Mouse (Mus musculus) hindbrain, embryonic 15.5 days (tissue): ENCODE measurements at regions not wholly inside any gene's neighbourhood (a gene's known extent, or its start where the extent isn't known, plus 50 kb on each side); places are given as distances from the start of the nearest gene placed in this dataset.

ENCODE experiments used
- ATAC-seq: fragments of 200-750 bp; cut with Nextera tagmentation; 2 replicates; pipeline ENCODE4 v1.8.0; 2017; ENCODE audit warnings: low read depth, moderate number of reproducible peaks, moderate TSS enrichment; ENCODE audit not compliant: low FRiP score
- H3K27ac ChIP-seq: fragments of 300-500 bp; sonication (generic); replicated peaks from 2 replicates; pipeline ENCODE4 v1.5.1; 2015; ENCODE audit warnings: mild to moderate bottlenecking, inconsistent platforms
- H3K27me3 ChIP-seq: fragments of 300-500 bp; sonication (generic); 2 replicates; pipeline ENCODE4 v1.6.1; 2015; ENCODE audit warnings: control low read depth, inconsistent platforms
- H3K36me3 ChIP-seq: fragments of 300-500 bp; sonication (generic); 2 replicates; pipeline ENCODE4 v1.6.1; 2015; ENCODE audit warnings: control low read depth, inconsistent platforms
- H3K4me1 ChIP-seq: fragments of 300-500 bp; sonication (generic); replicated peaks from 2 replicates; pipeline ENCODE4 v1.6.1; 2015; ENCODE audit warnings: control low read depth, inconsistent platforms
- H3K4me2 ChIP-seq: fragments of 300-500 bp; sonication (generic); 2 replicates; pipeline ENCODE4 v1.6.1; 2015; ENCODE audit warnings: moderate library complexity, mild to moderate bottlenecking, inconsistent platforms
- H3K4me3 ChIP-seq: fragments of 300-500 bp; sonication (generic); 2 replicates; pipeline ENCODE4 v1.5.1; 2015; ENCODE audit warnings: mild to moderate bottlenecking, inconsistent platforms
- H3K9ac ChIP-seq: fragments of 300-500 bp; sonication (generic); 2 replicates; pipeline ENCODE4 v1.6.1; 2015; ENCODE audit warnings: inconsistent platforms
- H3K9me3 ChIP-seq: fragments of 300-500 bp; sonication (generic); 2 replicates; pipeline ENCODE4 v1.6.1; 2016; ENCODE audit warnings: control low read depth, inconsistent platforms
- WGBS: fragments of 180-500 bp; shearing (Covaris S2); methylation state at CpG from one replicate; pipeline ENCODE4 v1.1.7; 2015; 5-methylcytosine and 5-hydroxymethylcytosine counted together

DNA sequence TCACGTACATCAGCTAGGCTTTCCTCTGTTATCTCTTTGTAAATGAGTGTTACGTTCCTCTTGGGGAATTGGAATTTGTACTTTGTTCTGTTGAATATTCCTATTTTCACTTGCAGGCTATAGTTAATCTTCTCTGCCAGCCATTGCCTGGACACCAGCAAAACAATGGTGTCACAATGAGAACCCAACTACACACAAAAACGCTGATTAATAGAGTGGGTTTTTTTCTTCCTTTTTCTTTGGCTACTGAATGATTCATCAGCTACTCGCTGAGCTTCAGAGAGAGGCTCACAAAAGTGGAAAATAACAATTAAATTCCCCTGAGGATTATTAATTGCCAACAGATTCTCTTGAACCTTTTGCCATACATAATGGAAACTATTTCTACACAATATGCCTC is 398.9 kb upstream of the Prickle1 start:
- H3K4me2 ChIP-seq = no peak overlapping the region
- ATAC-seq = no peak
- H3K27ac ChIP-seq = no peak overlapping the region
- H3K4me3 ChIP-seq = no peak overlapping the region
- H3K9me3 ChIP-seq = no peaks in the 10 kb centered on the region
- 29% methylated on average over 4 of the region's 4 CpGs for WGBS
- H3K9ac ChIP-seq = no peak overlapping the region
- H3K36me3 ChIP-seq = no peaks in the 10 kb centered on the region
- no peaks in the 10 kb centered on the region for H3K27me3 ChIP-seq
- 0 out of 2 replicates have a peak, but pooled peaks cover 2% of the 10 kb centered on the region for H3K4me1 ChIP-seq

DNA sequence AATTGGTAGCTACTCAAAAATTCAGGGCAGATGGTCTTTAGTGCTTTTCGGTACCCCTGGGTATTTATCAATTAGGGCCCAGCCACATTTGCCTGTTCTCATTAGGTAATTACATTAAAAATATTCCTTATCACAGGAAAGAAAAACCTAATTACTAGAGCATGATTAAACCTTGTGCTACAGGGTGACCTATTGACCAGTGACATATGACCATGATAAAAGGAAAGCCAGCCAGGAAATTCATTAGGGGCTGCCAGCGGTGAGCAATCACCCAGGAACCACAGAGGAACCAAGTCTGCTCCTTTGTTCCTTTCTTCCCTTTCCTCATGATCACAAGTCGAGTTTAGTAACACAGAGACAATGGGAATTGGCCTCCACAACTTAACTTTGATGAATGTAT is 394.4 kb upstream of the Prickle1 start:
- WGBS = 24% methylated on average over 3 of the region's 3 CpGs

DNA sequence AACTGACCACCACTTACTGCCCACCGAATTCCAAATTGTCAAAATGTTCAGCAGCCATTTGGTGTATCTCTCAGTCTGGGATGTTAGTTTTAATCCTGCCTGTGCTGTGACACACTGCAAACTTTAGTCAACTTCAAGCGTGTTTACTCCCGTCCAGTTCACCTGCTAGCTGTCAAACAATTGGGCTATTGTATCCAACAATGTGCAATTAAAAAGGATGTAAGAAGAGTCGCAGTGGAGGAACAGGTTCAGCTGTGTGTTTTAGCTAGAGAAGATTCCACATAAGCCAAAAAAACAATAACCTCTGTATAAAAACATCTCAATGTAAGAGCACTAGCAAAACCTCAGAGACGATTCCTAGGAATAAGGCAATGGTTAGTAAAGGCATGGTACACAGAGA is 392.7 kb upstream of the Prickle1 start:
- H3K36me3 ChIP-seq = no peaks in the 10 kb centered on the region
- no peak overlapping the region for H3K4me2 ChIP-seq
- 0 out of 2 replicates have a peak, but pooled peaks cover 3% of the 10 kb centered on the region for H3K27me3 ChIP-seq
- 81% methylated on average over 5 of the region's 5 CpGs for WGBS
- no peak overlapping the region for H3K9ac ChIP-seq
- ATAC-seq = no peak
- H3K9me3 ChIP-seq = no peaks in the 10 kb centered on the region
- H3K4me3 ChIP-seq = no peak overlapping the region
- no peak overlapping the region for H3K27ac ChIP-seq
- 0 out of 2 replicates have a peak, but pooled peaks cover 2% of the 10 kb centered on the region for H3K4me1 ChIP-seq

More for the DNA sequence above, 394.4 kb upstream of the Prickle1 start:
- Histone ChIP-seq H3K9ac (no peak overlapping the region), H3K4me3 (no peak overlapping the region), H3K4me2 (no peak overlapping the region), H3K4me1 (0 out of 2 replicates have a peak, but pooled peaks cover 2% of the 10 kb centered on the region), H3K9me3 (no peaks in the 10 kb centered on the region), H3K27ac (no peak overlapping the region), H3K36me3 (no peaks in the 10 kb centered on the region), H3K27me3 (0 out of 2 replicates have a peak, but pooled peaks cover 3% of the 10 kb centered on the region)
- no peak for ATAC-seq

DNA sequence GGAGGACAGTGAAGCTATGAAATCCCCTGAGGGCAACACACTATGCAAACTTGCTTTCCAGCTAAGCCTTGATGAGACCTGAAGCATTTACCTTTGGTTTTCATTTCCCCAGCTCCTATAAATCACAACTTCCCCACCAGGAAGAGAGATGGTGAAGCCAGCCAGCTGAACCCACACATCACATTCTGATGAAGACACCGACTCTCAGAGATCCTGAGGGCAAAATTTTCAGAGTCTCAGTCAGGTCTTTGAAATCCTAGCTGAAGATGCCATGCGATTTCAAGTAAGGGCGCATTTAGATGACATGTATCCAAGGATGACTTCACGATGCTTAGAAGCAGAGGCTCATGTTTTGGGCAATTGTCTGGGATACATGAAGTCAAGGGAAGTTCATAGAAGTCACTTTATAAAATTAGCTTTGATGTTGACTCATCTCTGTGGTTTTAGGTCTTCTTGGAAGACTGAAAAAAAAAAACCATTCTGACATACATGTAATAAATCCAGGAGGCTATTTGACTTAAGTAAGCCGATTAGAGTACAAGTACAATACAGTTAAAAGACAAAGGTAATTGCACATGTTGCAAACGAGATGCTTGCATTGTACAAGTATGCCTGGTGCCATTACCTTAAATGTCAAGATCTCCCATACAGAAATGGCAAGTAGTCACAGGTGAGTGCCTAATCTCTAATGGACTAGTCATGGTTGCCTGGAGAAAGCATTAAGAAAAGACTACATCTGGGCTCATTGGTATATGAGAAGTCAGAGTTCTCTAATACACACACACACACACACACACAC is 391.1 kb upstream of the Prickle1 start:
- Histone ChIP-seq H3K4me2 (no peak overlapping the region), H3K9ac (no peak overlapping the region), H3K9me3 (no peaks in the 10 kb centered on the region), H3K36me3 (no peaks in the 10 kb centered on the region), H3K4me1 (0 out of 2 replicates have a peak, but pooled peaks cover 2% of the 10 kb centered on the region), H3K27ac (no peak overlapping the region), H3K4me3 (no peak overlapping the region), H3K27me3 (0 out of 2 replicates have a peak, but pooled peaks cover 3% of the 10 kb centered on the region)
- no peak for ATAC-seq
- WGBS = 87% methylated on average over 6 of the region's 6 CpGs

DNA sequence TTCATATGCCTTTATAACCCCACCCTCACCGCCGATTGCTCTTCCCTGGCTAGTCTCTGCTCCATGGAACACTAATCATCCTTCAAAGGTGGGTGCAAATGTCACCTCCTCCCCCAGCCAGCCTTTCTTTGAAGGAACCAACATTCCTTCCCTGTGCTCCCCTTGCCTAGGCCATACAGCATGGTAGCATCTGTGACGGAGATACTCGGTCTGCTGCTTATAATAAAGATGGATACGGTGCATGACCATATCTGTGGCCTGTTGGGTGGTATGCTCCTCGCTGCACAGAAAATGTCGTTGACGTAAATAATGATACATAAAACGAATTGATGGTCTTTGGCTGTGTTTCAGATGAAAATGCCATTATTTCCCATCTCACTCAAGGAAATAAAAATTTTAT is 386.4 kb upstream of the Prickle1 start:
- no peak overlapping the region for H3K4me3 ChIP-seq
- H3K4me1 ChIP-seq = no peaks in the 10 kb centered on the region
- H3K36me3 ChIP-seq = no peaks in the 10 kb centered on the region
- H3K27ac ChIP-seq = no peak overlapping the region
- 77% methylated on average over 9 of the region's 9 CpGs for WGBS
- no peak for ATAC-seq
- H3K9me3 ChIP-seq = no peaks in the 10 kb centered on the region
- H3K27me3 ChIP-seq = no peaks in the 10 kb centered on the region
- no peak overlapping the region for H3K9ac ChIP-seq
- no peak overlapping the region for H3K4me2 ChIP-seq

DNA sequence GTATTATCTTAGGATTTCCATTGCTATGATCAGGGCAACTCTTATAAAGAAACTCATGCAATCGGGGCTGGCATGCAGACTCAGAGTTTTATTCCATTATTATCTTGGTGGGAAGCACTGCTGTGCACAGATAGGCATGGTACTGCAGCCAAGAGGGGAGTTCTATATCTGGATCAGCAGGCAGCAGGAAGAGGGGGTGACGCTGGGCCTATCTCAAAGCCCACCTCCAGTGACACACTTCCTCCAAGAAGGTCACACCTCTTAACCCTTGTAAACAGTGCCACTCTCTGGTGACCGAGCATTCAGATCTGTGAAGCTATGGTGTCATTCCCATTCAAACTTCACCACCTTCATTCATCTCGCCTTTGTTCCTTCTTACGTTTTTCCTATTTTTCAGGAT is 381.8 kb upstream of the Prickle1 start:
- no peaks in the 10 kb centered on the region for H3K4me1 ChIP-seq
- H3K27me3 ChIP-seq = no peaks in the 10 kb centered on the region
- WGBS = 75% methylated on average over 5 of the region's 5 CpGs
- no peak overlapping the region for H3K9ac ChIP-seq
- no peak overlapping the region for H3K27ac ChIP-seq
- ATAC-seq = no peak
- no peak overlapping the region for H3K4me2 ChIP-seq
- H3K9me3 ChIP-seq = no peaks in the 10 kb centered on the region
- H3K4me3 ChIP-seq = no peak overlapping the region
- H3K36me3 ChIP-seq = no peaks in the 10 kb centered on the region

DNA sequence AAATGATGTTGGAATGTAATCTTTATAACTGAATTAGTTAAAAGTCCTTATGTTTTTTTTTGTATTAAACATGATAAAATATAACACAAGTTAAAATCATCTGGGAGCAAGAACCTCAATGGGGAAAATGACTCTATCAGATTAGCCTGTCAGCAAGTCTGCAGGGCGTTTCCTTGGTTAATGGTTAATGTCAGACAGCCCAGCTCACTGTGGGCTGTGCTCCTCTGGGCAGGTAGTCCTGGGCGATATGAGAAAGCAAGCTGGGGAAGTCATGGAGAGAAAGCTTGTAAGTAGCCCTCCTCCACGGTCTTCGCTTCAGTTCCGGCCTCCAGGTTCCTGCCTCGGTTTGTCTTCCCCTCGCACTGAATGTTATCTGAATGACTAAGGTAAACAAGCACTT is 379.0 kb upstream of the Prickle1 start:
- 74% methylated on average over 7 of the region's 7 CpGs for WGBS
- no peak overlapping the region for H3K27ac ChIP-seq
- no peak overlapping the region for H3K9ac ChIP-seq
- no peak for ATAC-seq
- no peaks in the 10 kb centered on the region for H3K36me3 ChIP-seq
- no peak overlapping the region for H3K4me2 ChIP-seq
- no peaks in the 10 kb centered on the region for H3K4me1 ChIP-seq
- no peak overlapping the region for H3K4me3 ChIP-seq
- H3K9me3 ChIP-seq = no peaks in the 10 kb centered on the region
- no peaks in the 10 kb centered on the region for H3K27me3 ChIP-seq

DNA sequence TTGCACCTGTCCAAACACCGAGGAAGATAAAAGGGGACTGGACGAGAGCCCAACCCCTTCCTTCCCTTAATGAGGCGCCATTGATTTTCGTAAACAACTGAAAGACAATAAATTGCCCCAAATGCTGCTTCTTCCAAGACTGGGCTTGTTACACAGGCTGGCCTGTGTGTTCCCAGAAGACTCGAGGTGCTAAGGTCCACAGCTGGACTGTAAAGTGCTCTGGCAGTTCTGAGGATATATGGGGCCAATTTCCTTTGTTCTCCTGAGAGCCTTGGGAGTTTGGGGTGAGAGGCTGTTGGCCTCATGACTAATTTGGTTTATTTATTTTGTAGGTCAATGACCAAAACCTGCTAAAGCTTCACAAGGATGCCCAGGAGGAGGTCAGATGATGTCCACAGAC is 377.3 kb upstream of the Prickle1 start:
- Histone ChIP-seq H3K27ac (no peak overlapping the region), H3K4me2 (no peak overlapping the region), H3K4me1 (no peaks in the 10 kb centered on the region), H3K36me3 (no peaks in the 10 kb centered on the region), H3K27me3 (no peaks in the 10 kb centered on the region), H3K9me3 (no peaks in the 10 kb centered on the region), H3K9ac (no peak overlapping the region), H3K4me3 (no peak overlapping the region)
- WGBS = 67% methylated on average over 5 of the region's 5 CpGs
- ATAC-seq = no peak

DNA sequence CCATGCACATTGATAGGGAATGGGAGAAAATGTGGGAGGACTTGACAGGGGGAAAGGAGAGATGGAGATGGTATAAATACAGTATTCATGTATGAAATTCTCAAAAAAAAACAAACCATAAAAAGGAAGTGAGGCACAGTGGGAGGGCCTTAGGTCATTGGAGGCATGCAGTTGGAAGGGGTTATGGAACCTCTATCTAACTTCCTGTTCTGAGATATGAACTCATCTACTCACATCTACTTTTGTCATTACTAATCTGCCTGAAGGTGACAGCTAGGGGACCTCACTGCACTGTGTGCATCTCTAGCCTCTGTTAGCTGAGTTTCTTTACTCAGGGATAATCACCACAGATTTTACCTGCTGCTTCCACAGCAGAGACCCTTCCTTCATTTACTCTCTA is 366.3 kb upstream of the Prickle1 start:
- Histone ChIP-seq H3K36me3 (no peaks in the 10 kb centered on the region), H3K27ac (no peak overlapping the region), H3K4me3 (no peak overlapping the region), H3K4me1 (no peaks in the 10 kb centered on the region), H3K27me3 (no peaks in the 10 kb centered on the region), H3K4me2 (no peak overlapping the region), H3K9me3 (no peaks in the 10 kb centered on the region), H3K9ac (no peak overlapping the region)
- ATAC-seq = no peak

DNA sequence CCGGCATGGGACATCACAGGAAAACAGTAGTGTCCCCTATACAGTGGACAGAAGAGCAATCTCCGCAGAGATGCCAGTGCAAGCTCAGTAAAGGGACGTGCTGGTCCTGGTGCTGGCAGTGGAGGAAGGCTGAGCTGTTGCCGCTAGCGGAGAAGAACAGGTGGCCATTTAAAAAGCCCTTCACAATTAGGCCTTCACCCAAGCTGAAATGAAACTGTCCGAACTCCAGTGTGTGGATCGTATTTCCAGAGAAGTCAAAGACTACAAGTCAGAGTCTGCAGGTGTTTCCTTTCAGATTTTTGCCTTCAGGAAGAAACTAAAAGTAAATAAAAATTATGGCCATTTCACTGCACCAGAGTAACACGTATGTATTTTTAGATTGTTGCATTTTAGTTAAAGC is 364.2 kb upstream of the Prickle1 start:
- 73% methylated on average over 8 of the region's 8 CpGs for WGBS
- no peak overlapping the region for H3K27ac ChIP-seq
- no peaks in the 10 kb centered on the region for H3K27me3 ChIP-seq
- ATAC-seq = no peak
- H3K4me1 ChIP-seq = no peaks in the 10 kb centered on the region
- no peak overlapping the region for H3K9ac ChIP-seq
- no peak overlapping the region for H3K4me3 ChIP-seq
- H3K36me3 ChIP-seq = no peaks in the 10 kb centered on the region
- no peak overlapping the region for H3K4me2 ChIP-seq
- no peaks in the 10 kb centered on the region for H3K9me3 ChIP-seq

DNA sequence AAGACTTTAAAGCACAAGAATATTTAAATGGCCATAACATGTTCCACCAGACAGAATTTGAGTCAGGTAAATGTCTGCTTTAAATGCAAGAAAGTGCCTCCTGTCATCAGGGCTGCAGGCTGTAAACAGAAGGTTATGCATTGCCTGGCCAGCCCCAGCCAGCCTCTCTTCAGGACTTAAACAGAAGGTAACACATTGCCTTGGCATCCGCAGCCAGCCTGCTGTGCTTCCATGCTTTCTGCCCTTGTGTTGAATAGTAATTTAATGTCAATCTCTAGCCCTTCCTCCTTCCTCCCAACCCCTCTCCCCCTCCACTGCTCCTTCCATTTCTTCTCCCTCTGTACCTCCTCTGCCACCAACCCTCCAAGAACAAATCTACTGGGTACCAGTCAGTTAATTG is 362.4 kb upstream of the Prickle1 start:
- Histone ChIP-seq H3K9ac (no peak overlapping the region), H3K9me3 (no peaks in the 10 kb centered on the region), H3K27ac (no peak overlapping the region), H3K36me3 (no peaks in the 10 kb centered on the region), H3K4me3 (no peak overlapping the region), H3K4me2 (no peak overlapping the region), H3K4me1 (no peaks in the 10 kb centered on the region), H3K27me3 (no peaks in the 10 kb centered on the region)
- ATAC-seq = no peak
- WGBS = 52% methylated on average over 1 of the region's 1 CpGs

DNA sequence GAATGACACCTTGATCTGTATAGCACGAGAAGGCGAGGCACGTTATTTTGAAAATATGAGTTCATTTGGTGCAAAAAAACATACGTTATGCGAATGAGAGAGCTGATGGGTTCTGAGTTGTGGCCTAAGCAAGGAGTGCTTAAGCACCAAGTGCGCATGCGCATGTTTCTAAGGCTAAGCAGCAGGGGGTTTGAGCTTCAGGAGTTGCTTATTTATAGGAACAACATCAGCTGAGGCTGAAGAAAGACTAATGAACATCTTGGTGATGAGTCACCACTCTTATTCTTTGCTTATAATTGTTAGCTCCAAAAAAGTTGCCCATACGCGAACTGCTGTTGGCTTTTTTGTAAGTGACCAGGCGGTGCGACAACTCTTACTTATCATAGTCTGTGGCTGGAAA is 361.1 kb upstream of the Prickle1 start:
- Histone ChIP-seq H3K9me3 (no peaks in the 10 kb centered on the region), H3K4me3 (no peak overlapping the region), H3K27me3 (no peaks in the 10 kb centered on the region), H3K4me1 (no peaks in the 10 kb centered on the region), H3K9ac (no peak overlapping the region), H3K36me3 (no peaks in the 10 kb centered on the region), H3K4me2 (no peak overlapping the region), H3K27ac (no peak overlapping the region)
- no peak for ATAC-seq
- 97% methylated on average over 11 of the region's 11 CpGs for WGBS

DNA sequence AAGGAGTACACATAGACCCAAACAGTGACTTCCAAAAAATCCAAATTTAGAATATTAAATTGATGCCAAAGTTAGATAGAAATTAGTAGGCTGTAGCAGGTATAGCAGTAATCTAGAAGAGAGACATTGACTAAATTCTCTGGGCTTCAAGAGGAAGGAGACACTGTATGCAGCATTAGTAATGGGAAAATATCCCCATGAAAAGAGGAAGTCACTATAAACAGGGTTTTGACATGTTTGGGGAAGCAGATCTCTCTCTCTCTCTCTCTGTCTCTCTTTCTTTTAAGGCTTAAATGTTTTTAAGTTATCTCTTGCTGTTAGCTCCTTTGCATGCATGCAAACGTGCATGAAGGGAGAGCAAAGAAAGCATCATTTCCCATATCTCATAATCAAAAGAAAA is 357.9 kb upstream of the Prickle1 start:
- no peaks in the 10 kb centered on the region for H3K9me3 ChIP-seq
- WGBS = 85% methylated on average over 1 of the region's 1 CpGs
- no peak for ATAC-seq

More for the DNA sequence above, 357.9 kb upstream of the Prickle1 start:
- Histone ChIP-seq H3K9ac (no peak overlapping the region), H3K4me2 (no peak overlapping the region), H3K4me1 (no peaks in the 10 kb centered on the region), H3K36me3 (no peaks in the 10 kb centered on the region), H3K4me3 (no peak overlapping the region), H3K27me3 (no peaks in the 10 kb centered on the region), H3K27ac (no peak overlapping the region)
